Mouse (Mus musculus) cortical plate, adult 2 months (tissue): ENCODE measurements around the gene Pcsk4. TPM values are rescaled to one million over a fixed set of nuclear protein-coding genes. Genes with fewer than 3 reads are reported as not detected.

Source experiments
- H3K27ac ChIP-seq: fragments of 200-500 bp; 2 replicates; pipeline ENCODE4 v1.5.1; 2012; ENCODE audit warnings: low read length, control low read depth, inconsistent platforms; ENCODE audit not compliant: insufficient read depth
- H3K4me1 ChIP-seq: fragments of 200-500 bp; 2 replicates; pipeline ENCODE4 v1.6.1; 2011; ENCODE audit warnings: low read length; ENCODE audit not compliant: control insufficient read depth, insufficient read depth
- H3K4me3 ChIP-seq: fragments of 200-500 bp; 2 replicates; pipeline ENCODE4 v1.5.1; 2011; ENCODE audit warnings: mild to moderate bottlenecking, low read length, control low read depth; ENCODE audit not compliant: insufficient read depth
- CTCF ChIP-seq: fragments of 200-500 bp; IDR thresholded peaks from 2 replicates; pipeline ENCODE4 v1.5.1; 2011; ENCODE audit warnings: mild to moderate bottlenecking, control low read depth, low read length; ENCODE audit not compliant: insufficient read depth; ENCODE audit errors: extremely low read depth
- POLR2A ChIP-seq: fragments of 200-500 bp; IDR thresholded peaks from 2 replicates; pipeline ENCODE4 v1.6.1; 2011; ENCODE audit warnings: mild to moderate bottlenecking, low read length, control low read depth; ENCODE audit not compliant: insufficient read depth; ENCODE audit errors: extremely low read depth
- polyA plus RNA-seq: library from polyadenylated mRNA; depleted of rRNA; stranded (reverse); fragments of >200 nt; gene quantifications from 2 replicates; pipeline ENCODE4 v1.2.3, GENCODE M21; 2012

Gene Pcsk4
- polyA plus RNA-seq, 1 experiment, result 13.9 TPM

DNA sequence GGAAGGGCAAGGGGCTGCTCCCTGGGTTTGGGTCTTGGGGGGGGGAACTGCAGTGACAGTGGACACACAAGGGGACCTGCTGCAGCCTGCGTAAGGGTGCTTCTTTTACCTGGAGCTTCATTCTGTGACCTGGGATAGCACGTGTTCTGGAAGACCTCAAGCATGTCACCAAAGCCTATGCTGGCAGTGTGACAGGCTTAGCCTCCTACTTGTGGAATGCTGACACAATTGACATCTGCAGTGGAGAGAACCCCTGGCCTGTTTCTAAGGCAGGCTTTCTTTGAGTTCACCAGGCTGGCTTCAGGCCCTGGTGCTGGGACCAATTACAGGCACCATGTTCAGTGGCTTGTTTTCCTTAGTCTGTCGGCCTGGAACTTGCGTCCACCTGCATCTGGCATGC is 35.0 kb downstream of the Pcsk4 start:
- Histone ChIP-seq H3K27ac (no peak overlapping the region), H3K4me1 (peaks cover 7% of the 10 kb centered on the region), H3K4me3 (no peak overlapping the region)
- TF ChIP-seq POLR2A (no peak), CTCF (no peak)

GRCm38 (mm10) chr10:80293325-80293724 is 36.0 kb downstream of the Pcsk4 start:
- no peak for TF ChIP-seq POLR2A
- no peak for TF ChIP-seq CTCF

GRCm38 (mm10) chr10:80292251-80293146 is 36.8 kb downstream of the Pcsk4 start, which contains the start of gene Rps15:
Rps15 (plus strand) TSS chr10:80292453.
- peak within 1 kb of the TSS; percentile 95 for H3K4me3 ChIP-seq
- H3K27ac ChIP-seq, result peak within 1 kb of the TSS; percentile 67
- H3K4me1 ChIP-seq, result peaks cover 4% of the 10 kb centered on the region
- no peak for TF ChIP-seq CTCF
- peak; percentile 99 for TF ChIP-seq POLR2A

More at GRCm38 (mm10) chr10:80293325-80293724, 36.0 kb downstream of the Pcsk4 start:
- H3K4me3 ChIP-seq, result peak overlapping the region; percentile 95
- no peak overlapping the region for H3K27ac ChIP-seq
- H3K4me1 ChIP-seq, result peaks cover 6% of the 10 kb centered on the region

- Histone ChIP-seq H3K27ac (no peak overlapping the region), H3K4me1 (no peaks in the 10 kb centered on the region), H3K4me3 (no peak overlapping the region)
- peak; percentile 16; the same call in 1 of the 2 replicates for TF ChIP-seq CTCF
- no peak for TF ChIP-seq POLR2A
These were observed 40.6 kb downstream of the Pcsk4 start for GRCm38 (mm10) chr10:80288657-80289056.

- H3K27ac ChIP-seq, result no peak overlapping the region
- H3K4me1 ChIP-seq, result no peaks in the 10 kb centered on the region
- no peak overlapping the region for H3K4me3 ChIP-seq
- no peak for TF ChIP-seq POLR2A
- no peak for TF ChIP-seq CTCF
These were observed 41.2 kb downstream of the Pcsk4 start for GRCm38 (mm10) chr10:80288097-80288496.

- TF ChIP-seq POLR2A, result no peak
- no peak for TF ChIP-seq CTCF
- Histone ChIP-seq H3K4me3 (no peak overlapping the region), H3K4me1 (no peaks in the 10 kb centered on the region), H3K27ac (no peak overlapping the region)
These were observed 43.9 kb downstream of the Pcsk4 start for GRCm38 (mm10) chr10:80285222-80286070.

- Histone ChIP-seq H3K4me3 (no peak overlapping the region), H3K27ac (no peak overlapping the region), H3K4me1 (no peaks in the 10 kb centered on the region)
- TF ChIP-seq CTCF (no peak), POLR2A (no peak)
These were observed 46.5 kb downstream of the Pcsk4 start for GRCm38 (mm10) chr10:80282481-80283441.

DNA sequence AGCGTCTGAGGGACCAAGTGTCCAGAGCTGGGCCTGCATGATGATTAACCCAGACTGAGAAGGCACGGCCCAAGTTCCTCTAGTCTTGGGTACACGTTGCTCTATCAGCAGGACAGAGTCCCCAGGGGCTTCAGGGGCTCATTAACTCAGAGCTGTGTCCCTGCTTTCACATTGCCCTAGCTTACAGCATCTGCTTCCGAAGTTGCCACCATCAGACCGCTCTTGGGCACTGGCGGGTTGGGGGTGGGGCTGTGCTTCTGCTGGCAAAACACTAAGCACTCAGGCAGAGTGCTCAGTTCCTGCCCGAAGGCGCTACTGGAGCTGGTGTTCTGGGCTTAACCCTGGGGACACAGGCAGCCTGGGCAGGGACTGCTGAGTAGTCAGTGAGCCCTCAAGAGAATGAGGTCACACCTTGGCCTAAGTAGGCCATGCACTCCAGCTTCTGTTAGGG is 47.4 kb downstream of the Pcsk4 start:
- Histone ChIP-seq H3K4me1 (no peaks in the 10 kb centered on the region), H3K4me3 (no peak overlapping the region), H3K27ac (no peak overlapping the region)
- TF ChIP-seq CTCF, result no peak
- no peak for TF ChIP-seq POLR2A
